Mouse (Mus musculus): ENCODE data around the gene Itgad. TPM values are rescaled to one million over a fixed set of nuclear protein-coding genes. Genes with fewer than 3 reads are reported as not detected.

Gene Itgad
- polyA plus RNA-seq, 1 experiment from 2014 or later = 0.63 TPM

- H3K4me1 ChIP-seq (ENCODE audit: control insufficient read depth, insufficient read depth, low read length) = peaks cover 15% of the 10 kb centered on the region
- ATAC-seq (replicated peaks; ENCODE audit: extremely low read depth, insufficient read depth, low FRiP score) = no peak
- H3K27me3 ChIP-seq (ENCODE audit: control insufficient read depth, insufficient read depth, low read length) = no peaks in the 10 kb centered on the region
- no peak overlapping the region for H3K4me3 ChIP-seq (ENCODE audit: low read length)
- WGBS = 86% methylated on average over 2 of the region's 2 CpGs
- H3K9ac ChIP-seq (ENCODE audit: low read length) = no peak overlapping the region
- no peak overlapping the region for H3K4me2 ChIP-seq (ENCODE audit: low read depth, low read length)
- H3K9me3 ChIP-seq (replicated peaks; ENCODE audit: control insufficient read depth, low read length) = no peaks in the 10 kb centered on the region; the same call in 1 of the 2 replicates
- no peak overlapping the region for H3K27ac ChIP-seq (ENCODE audit: low read length)
- H3K36me3 ChIP-seq (ENCODE audit: control insufficient read depth, insufficient read depth) = no peaks in the 10 kb centered on the region; the same call in none of the 2 replicates
Measured at GRCm38 (mm10) chr7:128234796-128235195, 80.6 kb downstream of the Itgad start.

- Histone ChIP-seq H3K4me3 (ENCODE audit: low read length) (no peak overlapping the region), H3K4me2 (ENCODE audit: low read depth, low read length) (no peak overlapping the region), H3K27me3 (ENCODE audit: control insufficient read depth, insufficient read depth, low read length) (no peaks in the 10 kb centered on the region), H3K9me3 (replicated peaks; ENCODE audit: control insufficient read depth, low read length) (no peaks in the 10 kb centered on the region; the same call in 1 of the 2 replicates), H3K9ac (ENCODE audit: low read length) (no peak overlapping the region), H3K36me3 (ENCODE audit: control insufficient read depth, insufficient read depth) (peaks cover 6% of the 10 kb centered on the region), H3K4me1 (ENCODE audit: control insufficient read depth, insufficient read depth, low read length) (peaks cover 15% of the 10 kb centered on the region), H3K27ac (ENCODE audit: low read length) (no peak overlapping the region)
- whole genome bisulfite sequencing = 75% methylated on average over 1 of the region's 1 CpGs
- no peak for ATAC-seq (replicated peaks; ENCODE audit: extremely low read depth, insufficient read depth, low FRiP score)
Measured at GRCm38 (mm10) chr7:128235481-128235880, 81.3 kb downstream of the Itgad start.

- Histone ChIP-seq H3K27me3 (ENCODE audit: control insufficient read depth, insufficient read depth, low read length) (no peaks in the 10 kb centered on the region), H3K4me1 (ENCODE audit: control insufficient read depth, insufficient read depth, low read length) (peaks cover 15% of the 10 kb centered on the region), H3K4me2 (ENCODE audit: low read depth, low read length) (peak overlapping the region; percentile 78), H3K9me3 (replicated peaks; ENCODE audit: control insufficient read depth, low read length) (no peaks in the 10 kb centered on the region; the same call in 1 of the 2 replicates), H3K9ac (ENCODE audit: low read length) (peak overlapping the region; percentile 89), H3K27ac (ENCODE audit: low read length) (no peak overlapping the region), H3K4me3 (ENCODE audit: low read length) (no peak overlapping the region), H3K36me3 (ENCODE audit: control insufficient read depth, insufficient read depth) (peaks cover 9% of the 10 kb centered on the region)
- WGBS = 91% methylated on average over 13 of the region's 13 CpGs
- ATAC-seq (replicated peaks; ENCODE audit: extremely low read depth, insufficient read depth, low FRiP score) = no peak
Measured at GRCm38 (mm10) chr7:128236426-128236825, 82.2 kb downstream of the Itgad start.

GRCm38 (mm10) chr7:128236856-128237592, 82.8 kb downstream of the Itgad start, which contains the start of gene Armc5:
TSS of gene Armc5 (plus strand) at chr7:128237342.
- WGBS = 24% methylated on average over 37 of the region's 37 CpGs
- Histone ChIP-seq H3K9ac (ENCODE audit: low read length) (peak within 1 kb of the TSS; percentile 89), H3K9me3 (replicated peaks; ENCODE audit: control insufficient read depth, low read length) (no peaks in the 10 kb centered on the region), H3K4me2 (ENCODE audit: low read depth, low read length) (peak within 1 kb of the TSS; percentile 78), H3K4me3 (ENCODE audit: low read length) (peak within 1 kb of the TSS; percentile 86), H3K4me1 (ENCODE audit: control insufficient read depth, insufficient read depth, low read length) (peaks cover 15% of the 10 kb centered on the region), H3K36me3 (ENCODE audit: control insufficient read depth, insufficient read depth) (peaks cover 13% of the 10 kb centered on the region), H3K27me3 (ENCODE audit: control insufficient read depth, insufficient read depth, low read length) (no peaks in the 10 kb centered on the region), H3K27ac (ENCODE audit: low read length) (peak within 1 kb of the TSS; percentile 99)
- ATAC-seq (replicated peaks; ENCODE audit: extremely low read depth, insufficient read depth, low FRiP score) = no peak; the same call in 1 of the 2 replicates

GRCm38 (mm10) chr7:128237593-128237926, 83.4 kb downstream of the Itgad start:
- Histone ChIP-seq H3K4me1 (ENCODE audit: control insufficient read depth, insufficient read depth, low read length) (peaks cover 15% of the 10 kb centered on the region), H3K27ac (ENCODE audit: low read length) (peak overlapping the region; percentile 99), H3K36me3 (ENCODE audit: control insufficient read depth, insufficient read depth) (peaks cover 18% of the 10 kb centered on the region), H3K9ac (ENCODE audit: low read length) (peak overlapping the region; percentile 89), H3K27me3 (ENCODE audit: control insufficient read depth, insufficient read depth, low read length) (no peaks in the 10 kb centered on the region), H3K4me3 (ENCODE audit: low read length) (peak overlapping the region; percentile 86), H3K4me2 (ENCODE audit: low read depth, low read length) (peak overlapping the region; percentile 78), H3K9me3 (replicated peaks; ENCODE audit: control insufficient read depth, low read length) (no peaks in the 10 kb centered on the region)
- WGBS = 0% methylated on average over 25 of the region's 25 CpGs
- ATAC-seq (replicated peaks; ENCODE audit: extremely low read depth, insufficient read depth, low FRiP score) = no peak

- Histone ChIP-seq H3K9ac (ENCODE audit: low read length) (peak within 1 kb of the TSS; percentile 89), H3K27me3 (ENCODE audit: control insufficient read depth, insufficient read depth, low read length) (no peaks in the 10 kb centered on the region), H3K9me3 (replicated peaks; ENCODE audit: control insufficient read depth, low read length) (no peaks in the 10 kb centered on the region), H3K4me1 (ENCODE audit: control insufficient read depth, insufficient read depth, low read length) (peaks cover 15% of the 10 kb centered on the region), H3K36me3 (ENCODE audit: control insufficient read depth, insufficient read depth) (peaks cover 19% of the 10 kb centered on the region), H3K4me3 (ENCODE audit: low read length) (peak within 1 kb of the TSS; percentile 86), H3K4me2 (ENCODE audit: low read depth, low read length) (peak within 1 kb of the TSS; percentile 78), H3K27ac (ENCODE audit: low read length) (peak within 1 kb of the TSS; percentile 99)
- WGBS = under 1% methylated on average over 72 of the region's 72 CpGs
- ATAC-seq (replicated peaks; ENCODE audit: extremely low read depth, insufficient read depth, low FRiP score) = peak; percentile 91
Measured at GRCm38 (mm10) chr7:128237927-128238778, 84.0 kb downstream of the Itgad start, which contains the start of gene 9130023H24Rik. TSS of gene 9130023H24Rik (minus strand) at chr7:128238031.

GRCm38 (mm10) chr7:128238991-128239390, 84.8 kb downstream of the Itgad start:
- Histone ChIP-seq H3K27ac (ENCODE audit: low read length) (peak overlapping the region; percentile 78), H3K9ac (ENCODE audit: low read length) (peak overlapping the region; percentile 57), H3K4me2 (ENCODE audit: low read depth, low read length) (peak overlapping the region; percentile 72), H3K27me3 (ENCODE audit: control insufficient read depth, insufficient read depth, low read length) (no peaks in the 10 kb centered on the region), H3K9me3 (replicated peaks; ENCODE audit: control insufficient read depth, low read length) (no peaks in the 10 kb centered on the region), H3K36me3 (ENCODE audit: control insufficient read depth, insufficient read depth) (peaks cover 20% of the 10 kb centered on the region), H3K4me3 (ENCODE audit: low read length) (peak overlapping the region; percentile 86), H3K4me1 (ENCODE audit: control insufficient read depth, insufficient read depth, low read length) (peaks cover 15% of the 10 kb centered on the region)
- ATAC-seq (replicated peaks; ENCODE audit: extremely low read depth, insufficient read depth, low FRiP score) = no peak
- WGBS = 23% methylated on average over 4 of the region's 4 CpGs

GRCm38 (mm10) chr7:128240131-128240784, 86.1 kb downstream of the Itgad start:
- peaks cover 15% of the 10 kb centered on the region for H3K4me1 ChIP-seq (ENCODE audit: control insufficient read depth, insufficient read depth, low read length)
- 91% methylated on average over 27 of the region's 27 CpGs for WGBS
- H3K27me3 ChIP-seq (ENCODE audit: control insufficient read depth, insufficient read depth, low read length) = no peaks in the 10 kb centered on the region
- H3K9me3 ChIP-seq (replicated peaks; ENCODE audit: control insufficient read depth, low read length) = no peaks in the 10 kb centered on the region
- H3K9ac ChIP-seq (ENCODE audit: low read length) = no peak overlapping the region
- peaks cover 29% of the 10 kb centered on the region for H3K36me3 ChIP-seq (ENCODE audit: control insufficient read depth, insufficient read depth)
- no peak overlapping the region for H3K4me2 ChIP-seq (ENCODE audit: low read depth, low read length)
- H3K27ac ChIP-seq (ENCODE audit: low read length) = no peak overlapping the region
- no peak for ATAC-seq (replicated peaks; ENCODE audit: extremely low read depth, insufficient read depth, low FRiP score)
- H3K4me3 ChIP-seq (ENCODE audit: low read length) = no peak overlapping the region
